Mouse (Mus musculus): ENCODE results near the gene Chrna1. TPM values are rescaled to one million over a fixed set of nuclear protein-coding genes. Genes with fewer than 3 reads are reported as not detected.
"Not testable (repeated sequence)": the region's sequence is repeated elsewhere in the genome, so short reads cannot be mapped to it uniquely, and the experiment has no call there.

The Chrna1 gene
- polyA plus RNA-seq, 3 experiments from 2014 or later, result not detected

DNA sequence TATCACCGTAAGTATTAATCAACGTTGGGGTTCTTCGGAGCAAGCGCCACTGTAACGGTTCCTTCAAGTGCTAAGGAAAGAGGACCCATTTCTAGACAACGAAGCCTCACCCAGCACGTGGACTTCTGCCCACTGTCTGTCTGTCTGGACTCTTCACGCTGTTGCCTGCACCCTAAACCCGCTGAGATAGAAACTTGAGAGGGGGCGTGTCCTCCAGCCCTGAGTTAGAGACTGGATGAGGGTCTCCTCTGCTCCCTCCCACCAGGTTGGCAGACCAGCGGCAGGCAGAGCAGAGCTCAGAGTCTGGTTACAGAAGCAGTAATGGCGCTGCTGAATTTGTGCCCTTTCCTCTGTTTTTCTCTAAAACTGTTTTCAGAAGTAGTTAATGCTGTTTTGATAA, 10.0 kb upstream of the Chrna1 start:
- no peak for ATAC-seq

DNA sequence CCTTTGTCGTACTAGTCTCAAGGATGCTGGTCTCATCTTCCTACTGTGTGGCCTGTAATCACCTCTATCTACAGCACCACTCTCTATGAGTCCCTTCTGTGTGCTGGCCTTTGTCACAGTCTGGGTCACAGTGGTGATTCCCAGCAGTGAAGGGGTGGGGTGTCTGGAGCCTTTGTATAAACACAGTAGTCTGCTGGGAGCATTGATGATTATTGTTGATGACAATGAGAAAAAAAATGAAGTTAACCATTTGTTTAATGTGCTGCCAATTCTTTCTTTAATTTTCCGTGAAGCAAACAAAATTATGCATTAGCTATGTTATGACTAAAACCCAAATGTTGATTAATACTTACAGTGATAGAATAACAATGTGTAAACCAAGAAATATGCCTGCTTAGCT, 8.8 kb upstream of the Chrna1 start:
- no peak for ATAC-seq

DNA sequence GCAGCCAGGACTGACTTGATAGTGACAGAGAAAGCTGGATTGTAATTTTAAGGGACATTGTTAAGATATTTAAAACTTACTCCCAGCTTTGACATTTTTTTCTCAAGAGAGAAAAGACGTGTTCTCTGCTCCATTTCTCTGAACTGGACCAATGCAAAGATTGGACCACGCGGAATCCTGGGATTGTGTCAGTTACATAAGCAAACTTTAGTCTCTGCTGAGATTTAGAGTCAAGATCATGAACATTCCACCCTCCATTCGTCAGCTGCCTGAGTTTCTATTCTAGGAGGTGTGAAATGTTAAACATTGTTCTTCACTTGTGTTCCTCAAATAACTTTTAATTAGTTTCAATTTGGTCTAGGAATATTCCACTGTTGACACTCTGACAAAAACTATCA, 7.0 kb upstream of the Chrna1 start:
- no peak for ATAC-seq

DNA sequence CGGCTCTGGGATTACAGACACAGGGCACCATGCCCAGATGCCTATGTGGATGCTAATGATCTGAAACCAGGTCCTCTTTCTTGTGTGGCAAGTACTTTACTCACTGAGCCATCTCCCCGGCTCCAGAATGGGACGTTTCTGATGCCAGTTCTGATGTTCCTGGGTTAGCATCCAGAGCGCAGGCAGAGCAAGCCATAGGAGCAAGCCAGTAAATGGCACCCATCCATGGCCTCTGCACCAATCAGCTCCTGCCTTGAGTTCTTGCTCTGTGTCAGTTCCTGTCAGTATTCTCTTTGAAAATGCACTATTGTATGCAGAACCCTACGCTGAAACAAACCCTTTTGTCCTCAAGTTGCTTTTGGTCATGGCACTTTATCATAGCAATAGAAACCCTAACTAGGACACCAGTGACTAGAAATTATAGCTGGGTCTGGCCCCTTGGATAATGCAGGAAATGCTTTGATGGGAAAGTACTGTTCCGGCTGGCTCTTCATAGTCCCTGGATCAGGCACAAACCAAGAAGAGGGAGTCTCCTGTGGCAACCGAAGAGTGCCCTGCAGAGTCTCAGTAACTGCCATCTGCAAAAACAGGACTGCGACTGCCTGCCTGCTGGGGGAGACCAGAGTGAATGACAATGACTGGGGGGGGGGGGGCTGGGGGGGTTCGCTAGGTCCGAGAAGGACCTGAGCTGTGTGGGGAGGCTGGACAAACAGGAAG, 6.4 kb upstream of the Chrna1 start:
- ATAC-seq, result no peak

DNA sequence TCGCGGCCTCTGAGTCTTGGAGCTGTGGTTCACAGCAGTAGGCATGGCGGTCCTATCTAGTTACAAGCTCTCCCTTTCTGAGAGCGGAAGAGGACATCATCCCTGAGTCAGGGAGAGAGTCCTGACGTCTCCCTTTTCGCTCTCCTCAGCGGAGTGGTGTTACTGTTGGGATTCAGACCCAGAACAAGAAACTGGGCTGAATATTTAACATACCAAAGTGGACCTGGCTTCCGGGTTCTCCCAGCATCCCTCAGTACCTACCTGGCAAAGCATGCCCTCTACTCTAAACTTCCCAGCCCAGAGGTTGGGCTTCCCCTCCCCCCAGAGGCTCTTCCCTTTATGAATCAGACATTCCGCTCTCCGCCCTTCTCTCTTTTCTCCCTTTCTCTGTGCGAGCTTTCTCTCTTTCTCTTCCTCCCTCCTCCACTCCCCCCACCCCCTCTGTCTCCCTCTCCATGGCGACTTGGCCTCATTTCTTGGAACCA, 5.3 kb upstream of the Chrna1 start:
- ATAC-seq, result no peak

DNA sequence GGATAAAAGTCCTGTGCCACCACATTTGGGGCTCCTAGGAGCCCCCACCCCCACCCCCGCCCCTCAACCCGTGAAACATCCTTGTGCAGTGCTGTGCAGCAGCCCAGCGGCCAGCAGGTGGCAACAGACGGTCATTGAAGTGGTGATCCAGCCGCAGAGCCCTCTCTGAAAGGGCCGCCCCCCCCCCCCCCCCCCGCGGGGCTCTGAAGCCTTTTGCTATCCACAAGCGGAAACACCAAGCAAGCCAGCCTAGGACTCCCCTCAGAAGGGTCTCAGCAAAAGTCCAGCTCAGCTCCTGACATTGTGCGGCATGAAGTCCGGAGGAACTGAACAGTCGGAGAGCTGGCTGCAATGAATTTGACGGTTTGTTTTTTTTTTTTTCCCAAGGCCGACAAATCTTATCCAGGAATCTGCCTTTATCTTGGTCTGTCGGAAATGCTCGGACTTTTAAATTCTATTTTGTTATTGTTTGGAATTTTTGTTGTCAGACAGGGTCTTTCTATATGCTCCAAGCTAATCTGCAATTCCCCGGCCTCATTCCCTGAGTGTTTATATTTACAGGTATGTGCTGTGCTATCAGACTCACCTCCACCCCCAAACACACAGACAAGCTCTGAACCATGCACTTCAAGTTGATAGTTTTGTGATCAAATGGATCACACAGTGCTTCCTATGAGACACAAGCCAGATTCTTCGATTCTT, 4.7 kb upstream of the Chrna1 start:
- peak; percentile 65 for ATAC-seq

DNA sequence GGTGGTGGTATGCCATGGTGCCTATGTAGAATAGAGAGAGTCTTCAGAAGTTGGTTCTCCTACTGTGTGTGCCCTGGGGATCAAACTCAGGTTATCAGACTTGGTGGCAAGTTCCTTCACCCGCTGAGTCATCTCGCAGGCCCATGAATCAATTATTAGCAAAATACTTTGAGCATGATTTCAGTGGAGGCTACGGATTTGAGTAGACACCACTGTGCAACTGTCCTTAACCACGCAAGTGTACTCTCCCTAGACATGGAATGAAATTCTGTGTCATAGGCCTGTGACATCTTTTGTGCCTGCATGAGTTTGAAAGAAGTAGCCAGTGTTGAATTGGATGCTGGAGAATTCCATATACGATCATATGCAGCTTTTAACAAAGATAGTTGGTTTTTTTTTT, 582 bp upstream of the Chrna1 start:
- no peak for ATAC-seq

DNA sequence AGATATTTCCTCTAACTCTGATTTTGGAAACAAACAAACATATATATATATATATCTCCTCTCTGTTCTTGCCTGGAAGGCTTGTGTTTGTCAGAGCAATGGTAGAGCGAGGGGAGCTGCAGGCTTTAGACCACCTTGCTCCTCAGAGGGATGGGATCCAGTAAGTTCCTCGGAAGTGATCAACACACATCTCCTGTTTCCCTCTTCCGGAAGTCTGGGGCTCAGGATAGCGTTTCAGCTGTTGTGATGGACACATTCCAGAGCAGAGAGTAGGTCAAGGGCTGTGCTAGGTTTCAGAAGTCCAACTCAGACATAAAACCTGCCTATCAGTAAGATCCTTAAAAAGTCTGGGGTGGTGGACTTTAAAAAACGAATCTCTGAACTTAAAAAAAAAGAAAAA, 970 bp downstream of the Chrna1 start:
- no peak for ATAC-seq

DNA sequence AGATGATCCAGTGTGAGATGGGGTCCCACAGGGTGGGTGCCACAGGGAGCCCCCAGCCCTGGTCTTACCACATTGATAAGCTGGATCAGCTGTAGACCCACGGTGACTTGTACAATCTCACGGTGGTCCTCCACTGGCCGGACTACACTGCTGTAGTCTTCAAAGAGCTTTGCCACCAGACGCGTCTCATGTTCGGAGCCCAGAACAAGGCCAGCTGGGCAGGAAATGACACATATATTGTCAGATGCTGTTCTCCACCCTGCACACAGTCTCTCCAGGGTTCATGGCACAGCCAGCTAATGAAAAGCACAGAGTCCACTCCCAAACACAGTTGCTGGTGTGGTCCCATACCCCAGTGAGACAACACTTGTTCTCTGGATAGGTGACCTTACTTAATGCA, 5.7 kb downstream of the Chrna1 start:
- no peak for ATAC-seq

DNA sequence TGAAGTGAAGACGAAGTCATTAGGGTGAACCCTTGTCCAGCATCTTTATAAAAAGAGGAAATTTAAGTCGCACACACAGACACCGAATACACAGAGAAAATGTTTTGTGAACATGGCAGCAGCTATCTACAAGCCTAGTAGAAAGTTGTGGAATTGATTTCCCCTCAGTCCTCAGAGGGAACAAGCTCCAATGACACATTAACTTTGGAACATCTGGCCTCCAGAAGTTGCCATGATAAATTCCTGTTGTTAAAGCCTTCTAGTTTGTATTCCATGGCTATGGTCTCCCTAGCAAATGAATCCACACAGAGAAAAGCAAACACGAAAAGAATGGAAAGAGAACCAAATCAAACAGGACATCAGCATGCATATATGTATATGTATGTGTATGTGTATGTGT, 6.6 kb downstream of the Chrna1 start:
- no peak for ATAC-seq

DNA sequence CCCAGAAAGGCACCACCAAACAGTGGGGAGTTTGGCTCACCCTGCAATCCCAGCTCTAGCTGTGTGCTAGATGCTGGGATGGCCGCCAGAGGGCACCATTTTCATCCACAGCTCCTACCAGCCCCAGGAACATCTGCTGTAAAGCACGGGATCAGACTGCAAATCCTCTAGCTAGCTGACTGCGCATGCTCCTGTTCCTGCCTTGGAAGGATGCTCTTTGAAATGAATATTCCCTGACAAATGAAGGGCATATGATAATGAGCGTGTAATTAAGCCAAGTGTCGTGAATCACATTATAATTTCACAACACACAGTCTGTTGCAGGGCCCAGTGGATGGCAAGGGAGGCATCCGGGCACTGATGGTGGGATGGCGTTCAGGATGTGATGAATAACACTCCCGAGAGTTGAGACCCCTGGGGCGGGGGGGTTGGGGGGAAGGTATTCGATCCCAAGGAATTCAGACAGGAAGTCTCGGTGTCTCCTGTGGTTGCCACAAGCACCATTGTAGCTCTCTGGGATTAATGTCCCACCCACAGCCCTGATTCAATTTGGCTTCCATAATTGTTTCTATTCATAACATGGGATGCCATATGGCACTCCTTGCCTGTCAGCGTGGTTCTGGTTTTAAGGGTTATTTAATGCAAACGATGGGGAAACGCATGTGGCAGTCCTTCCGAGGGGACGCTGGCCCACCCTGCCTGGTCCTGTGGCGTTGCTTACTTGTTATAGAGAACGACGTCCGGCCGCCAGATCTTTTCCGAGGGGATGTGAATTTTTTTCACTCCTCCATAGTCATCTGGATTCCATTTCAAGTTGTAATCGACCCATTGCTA, 7.4 kb downstream of the Chrna1 start:
- peak; percentile 60 for ATAC-seq

DNA sequence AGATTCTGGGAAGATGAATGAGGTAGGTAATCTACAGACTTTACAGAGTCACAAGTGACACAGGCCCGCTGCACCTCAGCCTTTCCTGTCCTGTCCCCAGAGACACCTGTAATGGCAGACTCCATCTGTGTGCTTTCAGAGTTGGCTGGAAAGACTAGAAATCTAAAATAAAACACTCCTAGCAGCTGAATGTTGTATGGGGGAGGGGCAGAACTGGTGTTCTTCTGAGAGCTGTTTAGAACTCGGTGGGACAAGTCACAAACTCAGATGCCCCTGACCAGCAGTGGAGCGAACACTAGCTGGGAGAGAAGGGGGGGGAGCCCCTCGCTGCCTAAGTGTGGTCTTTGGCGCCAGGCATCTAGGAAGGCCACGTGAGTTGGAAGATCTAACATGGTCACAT, 8.2 kb downstream of the Chrna1 start:
- no peak for ATAC-seq

DNA sequence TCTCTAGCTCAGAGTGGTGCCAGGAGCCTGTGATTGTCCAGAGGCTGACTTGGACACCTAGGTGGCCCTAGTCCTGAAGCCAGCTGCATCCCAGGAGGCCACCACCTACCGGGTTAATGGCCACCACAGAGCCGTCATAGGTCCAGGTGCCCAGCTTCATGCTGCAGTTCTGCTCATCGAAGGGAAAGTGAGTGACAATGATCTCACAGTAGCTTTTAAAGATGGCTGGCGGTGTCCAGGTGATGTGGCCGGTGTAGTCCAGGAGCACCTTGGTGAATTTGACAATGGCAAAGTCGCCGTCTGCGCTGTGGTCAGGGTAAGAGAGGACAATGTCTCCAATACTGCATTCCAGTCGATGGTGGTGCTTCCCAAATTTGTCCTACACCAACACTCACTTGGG, 8.8 kb downstream of the Chrna1 start:
- no peak for ATAC-seq

DNA sequence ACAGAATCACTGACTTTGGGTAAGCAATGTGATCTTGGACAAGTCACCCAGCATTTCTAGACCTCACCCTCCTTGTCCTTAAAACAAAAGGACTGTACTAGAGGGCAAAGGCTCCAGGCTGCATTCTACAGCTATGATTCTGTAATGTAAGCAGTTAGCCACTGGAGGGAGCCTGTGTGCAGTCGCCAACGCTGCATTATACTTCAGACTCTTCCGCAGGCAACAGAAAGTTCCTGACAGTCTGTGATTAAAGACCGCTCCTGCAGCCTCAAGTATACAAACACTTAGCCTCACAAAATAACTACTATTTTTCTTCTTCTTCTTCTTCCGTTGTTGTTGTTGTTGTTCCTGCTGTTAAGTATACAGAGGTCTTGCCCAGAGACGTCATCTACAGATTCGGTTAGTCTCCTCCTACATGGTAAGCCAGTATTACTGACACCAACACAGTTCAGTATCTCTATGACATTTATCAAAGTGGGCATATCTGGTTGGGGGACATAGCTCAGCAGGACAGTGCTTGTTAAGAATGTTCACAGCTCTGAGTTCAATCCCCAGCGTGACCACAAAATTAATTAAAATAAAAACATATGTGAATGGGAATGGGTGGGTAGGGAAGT, 13.0 kb downstream of the Chrna1 start:
- peak; percentile 93 for ATAC-seq

DNA sequence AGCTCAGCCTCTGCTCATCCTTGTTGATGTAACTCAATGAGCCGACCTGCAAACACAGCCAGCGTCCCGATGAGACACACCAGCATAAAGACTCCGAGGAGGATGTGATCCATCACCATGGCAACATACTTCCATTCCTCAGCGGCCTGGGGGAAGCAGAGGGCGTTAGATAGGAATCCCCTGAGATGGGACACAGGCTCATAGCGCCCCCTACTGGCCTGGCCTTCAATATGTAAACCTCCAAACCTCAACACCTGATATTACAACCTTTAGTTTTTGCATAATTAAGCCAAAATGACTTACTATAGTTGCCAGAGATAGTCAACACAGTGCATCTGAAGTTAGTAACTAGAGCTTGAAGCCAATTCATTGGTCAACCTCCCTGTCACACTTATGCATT, 14.0 kb downstream of the Chrna1 start:
- ATAC-seq, result no peak

DNA sequence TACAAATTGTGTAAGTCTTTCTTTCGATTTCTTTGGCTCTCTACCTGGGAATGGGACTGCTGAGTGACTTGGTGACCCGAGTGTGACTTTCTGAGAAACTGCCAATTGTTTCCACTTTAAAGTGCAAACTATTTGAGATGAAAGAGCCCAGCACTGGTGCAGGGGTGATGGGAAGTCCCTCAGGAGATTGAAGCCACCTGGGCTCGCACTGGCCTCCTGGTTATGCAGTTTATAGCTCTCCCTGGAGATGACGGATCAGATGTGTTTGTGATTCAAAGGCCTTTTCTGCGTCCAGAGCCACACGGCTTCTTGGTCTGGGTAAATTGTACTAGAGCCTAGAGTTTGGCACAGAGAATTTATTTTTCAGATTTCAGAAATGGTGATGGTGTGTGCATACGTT, 16.4 kb downstream of the Chrna1 start:
- ATAC-seq, result no peak

DNA sequence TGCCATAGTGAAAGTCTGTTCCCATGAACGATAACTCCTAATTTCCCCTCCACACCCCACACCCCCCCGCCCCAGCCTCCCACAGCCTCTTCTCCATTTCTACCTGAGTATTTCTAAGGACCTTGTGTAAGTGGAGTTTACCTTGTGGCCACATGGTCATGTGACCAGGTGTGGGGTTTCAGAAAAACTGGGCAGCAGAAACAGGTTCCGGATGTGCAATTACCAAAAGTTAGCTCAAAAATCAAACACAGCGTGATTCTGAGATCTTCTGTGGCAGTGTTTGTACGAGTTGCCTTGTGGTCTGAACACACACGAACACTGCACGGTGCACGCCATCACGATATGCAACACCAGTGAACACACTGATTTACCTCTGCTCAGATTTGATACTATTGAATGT, 17.5 kb downstream of the Chrna1 start:
- no peak for ATAC-seq

DNA sequence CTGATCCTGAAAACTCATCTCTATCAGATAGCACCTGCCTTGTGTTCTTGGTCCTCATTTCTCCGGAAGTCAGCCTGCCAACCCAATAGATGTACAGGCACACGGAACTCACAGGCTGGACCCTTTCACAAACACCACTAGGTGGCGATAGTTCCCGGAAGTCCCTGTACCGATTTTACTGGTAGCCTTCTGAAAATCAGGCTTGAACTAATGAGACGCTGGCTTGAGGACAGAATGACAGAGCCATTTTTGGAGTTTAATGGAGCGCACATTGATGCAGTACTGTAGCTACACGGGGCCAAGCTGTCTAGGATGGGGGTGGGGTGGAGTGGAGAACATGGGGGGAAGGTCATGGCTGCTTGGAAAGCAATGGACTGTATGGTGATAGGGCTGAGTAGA, 18.5 kb downstream of the Chrna1 start:
- peak; percentile 70 for ATAC-seq

DNA sequence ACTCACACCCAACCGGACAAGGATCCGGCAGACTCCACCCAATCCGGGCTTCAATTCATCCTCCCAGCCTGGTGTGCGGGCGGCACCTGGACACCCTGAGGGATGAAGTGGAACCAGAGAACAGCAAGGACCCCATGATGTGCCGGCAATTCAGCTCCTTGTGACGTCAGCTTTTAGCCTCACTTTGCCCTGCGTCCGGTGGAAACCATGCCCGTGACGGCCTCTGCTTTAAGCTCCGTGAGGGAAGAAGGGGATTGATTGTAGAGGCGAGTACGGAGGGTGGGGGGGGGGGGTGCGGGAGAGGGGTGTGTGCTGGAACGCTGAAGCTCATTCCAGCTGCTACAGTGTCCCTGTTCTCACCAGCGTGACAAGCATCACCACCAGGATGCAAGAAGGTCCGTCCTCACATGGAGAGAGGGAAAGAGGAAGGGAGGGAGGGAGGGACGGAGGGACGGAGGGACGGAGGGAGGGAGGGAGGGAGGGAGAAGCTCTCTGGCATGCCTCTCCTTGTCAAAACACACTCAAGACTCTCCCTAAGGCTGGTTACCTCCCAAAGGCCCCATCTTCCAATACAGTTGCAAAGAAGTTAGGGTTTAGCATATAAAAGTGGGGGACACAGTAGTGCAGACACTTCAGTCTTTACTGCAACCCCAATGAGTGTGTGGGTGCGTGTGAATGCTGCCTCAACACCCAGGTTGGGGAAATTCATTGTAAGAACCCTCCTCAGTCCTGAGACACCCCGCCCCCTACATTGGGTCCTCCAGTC, 19.1 kb downstream of the Chrna1 start:
- ATAC-seq, result no peak

DNA sequence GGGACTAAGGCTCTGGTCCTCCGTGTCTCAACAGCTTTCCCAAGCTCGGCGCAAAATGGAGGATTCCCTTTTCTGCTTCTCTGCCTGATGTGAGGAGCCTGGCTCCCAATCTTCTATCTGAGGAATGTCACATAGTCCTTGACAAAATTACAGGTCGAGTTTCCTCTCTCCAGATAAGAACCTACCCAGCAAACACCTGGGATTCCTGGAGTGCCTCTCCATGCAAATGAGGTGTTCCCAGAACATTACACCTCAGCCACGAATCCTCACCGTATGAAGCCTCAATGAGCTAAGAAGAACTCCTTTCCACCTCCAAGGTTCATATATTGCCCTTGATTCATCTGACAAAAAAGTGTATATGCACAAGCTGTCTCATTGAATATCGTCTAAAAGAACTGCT, 19.7 kb downstream of the Chrna1 start:
- ATAC-seq, result no peak

DNA sequence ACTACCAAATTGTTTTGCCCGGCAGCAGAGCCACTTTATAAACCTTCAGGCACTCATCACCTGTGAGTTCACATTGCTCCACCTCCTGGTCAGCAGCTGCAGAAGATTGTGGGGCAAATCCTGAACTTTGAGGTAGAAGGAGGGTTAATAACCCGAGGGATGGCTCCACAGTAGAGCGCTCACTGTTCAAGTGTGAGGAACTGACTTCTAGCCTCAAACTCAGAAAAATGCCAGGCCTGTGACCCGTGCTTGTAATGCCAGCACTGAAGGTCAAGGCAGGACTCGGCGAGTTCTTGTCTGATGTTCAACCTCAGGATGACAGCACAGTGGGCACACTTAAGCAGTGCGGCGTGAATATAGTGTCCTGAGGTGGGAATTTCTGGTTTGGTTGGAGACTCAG, 22.2 kb downstream of the Chrna1 start:
- no peak for ATAC-seq

DNA sequence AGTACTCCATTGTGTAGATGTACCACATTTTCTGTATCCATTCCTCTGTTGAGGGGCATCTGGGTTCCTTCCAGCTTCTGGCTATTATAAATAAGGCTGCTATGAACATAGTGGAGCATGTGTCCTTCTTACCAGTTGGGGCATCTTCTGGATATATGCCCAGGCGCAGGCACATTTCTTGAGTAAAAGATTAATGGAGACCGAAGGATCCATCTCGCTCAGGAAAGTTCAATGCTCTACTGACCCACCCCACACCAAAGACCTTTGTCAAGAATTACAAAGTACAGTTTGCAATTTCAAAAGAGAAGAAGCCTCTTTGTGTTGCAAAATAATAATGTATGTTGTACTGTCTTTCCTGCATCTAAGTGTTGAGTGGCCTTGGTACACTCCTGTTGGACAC, 23.1 kb downstream of the Chrna1 start:
- ATAC-seq, result not testable (repeated sequence)
